Mouse (Mus musculus): ENCODE data around the gene Nob1.

Nob1 gene

DNA sequence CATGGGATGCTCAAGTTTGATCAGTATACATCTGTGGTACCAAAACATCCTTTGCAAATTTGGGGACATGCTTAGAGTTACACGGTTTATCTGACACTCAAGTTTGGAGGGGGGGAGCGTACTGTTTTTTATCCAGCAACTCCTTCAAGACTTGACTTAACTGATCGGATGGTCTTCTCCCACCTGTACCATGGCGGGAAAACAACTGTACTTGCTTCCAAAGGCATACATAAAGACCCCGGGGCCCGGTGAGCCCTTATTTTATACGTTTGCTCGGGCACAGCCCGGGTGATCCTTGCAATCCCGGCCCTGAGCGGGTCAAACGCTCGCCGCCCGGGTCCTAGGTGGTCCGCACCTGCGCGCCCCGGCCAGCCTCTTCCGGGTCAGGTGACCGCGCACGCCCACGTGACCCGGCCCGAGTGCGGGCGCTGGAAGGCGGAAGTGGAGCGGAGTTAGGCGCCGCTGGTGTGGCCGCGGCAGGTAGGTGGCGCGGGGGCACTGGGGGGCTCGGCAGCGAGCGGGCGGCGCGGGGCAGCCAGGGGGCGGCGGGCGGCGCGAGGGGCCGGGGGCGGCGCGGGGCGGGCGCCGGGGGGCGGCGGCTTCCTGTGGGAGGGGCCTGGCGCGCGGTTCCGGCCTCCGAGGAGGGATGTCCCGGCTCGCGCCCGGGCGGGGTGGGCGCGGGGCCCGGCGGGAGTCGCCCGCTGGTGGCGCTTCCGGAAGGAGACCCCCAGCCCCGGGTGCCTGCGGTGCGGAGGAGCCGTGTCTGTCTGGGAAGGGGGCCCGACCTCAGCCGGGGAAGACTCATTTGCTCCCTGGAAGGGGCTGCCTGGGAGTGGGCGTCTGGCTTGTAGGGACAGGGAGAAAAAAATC lies 11.3 kb upstream of the Nob1 start, which contains the start of gene Wwp2:
Gene Wwp2, plus strand, starts transcription at position 404 of the 870 bp plus-strand sequence.
- DNase-seq (ENCODE audit: low spot score), result peak; percentile 62

DNA sequence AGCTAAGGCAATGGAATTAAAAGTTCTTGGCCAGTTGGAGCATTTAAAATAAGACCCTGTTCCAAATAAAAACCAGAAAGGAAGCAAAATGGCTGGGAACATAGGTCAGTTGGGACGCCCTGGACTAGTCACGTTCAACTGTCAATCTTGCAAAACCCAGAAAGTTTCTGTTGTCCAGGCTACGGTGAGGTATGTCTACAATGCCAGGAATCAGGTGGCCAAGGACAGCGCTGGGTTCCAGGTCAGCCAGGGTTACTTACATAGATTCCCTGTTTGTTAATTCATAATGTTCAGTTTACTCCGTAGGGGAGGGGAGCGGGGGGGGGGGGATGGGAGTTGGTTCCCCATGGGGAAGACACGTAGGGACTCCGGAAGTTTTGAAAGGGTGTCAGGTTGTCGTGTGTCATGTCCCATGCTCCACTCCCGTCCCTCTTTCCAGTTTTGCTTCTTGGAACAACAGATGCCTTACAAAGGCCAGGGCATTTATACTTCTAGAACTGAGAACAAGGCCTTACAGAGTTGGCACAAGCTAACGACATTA lies 10.6 kb upstream of the Nob1 start:
- no peak for DNase-seq (ENCODE audit: low spot score)

DNA sequence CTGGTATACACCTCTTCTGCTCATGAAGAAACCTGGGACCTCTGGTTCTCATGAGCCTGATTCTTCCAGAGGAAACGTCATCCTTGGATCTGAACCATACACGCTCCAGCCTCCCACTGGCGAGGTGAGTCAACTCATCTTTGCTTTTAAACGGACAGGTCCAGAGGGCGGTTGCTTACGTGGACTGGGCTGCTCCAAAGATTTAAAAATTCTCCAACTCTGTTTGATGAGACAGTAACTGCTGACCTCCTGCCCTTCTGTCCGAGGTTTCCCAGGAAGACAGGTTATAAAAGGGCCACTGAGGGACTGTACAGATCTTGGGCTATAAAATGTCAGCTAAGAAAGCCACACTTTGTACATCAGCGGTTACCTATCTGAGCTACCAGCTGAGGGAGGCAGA lies 6.0 kb upstream of the Nob1 start:
- DNase-seq (ENCODE audit: low spot score), result no peak

DNA sequence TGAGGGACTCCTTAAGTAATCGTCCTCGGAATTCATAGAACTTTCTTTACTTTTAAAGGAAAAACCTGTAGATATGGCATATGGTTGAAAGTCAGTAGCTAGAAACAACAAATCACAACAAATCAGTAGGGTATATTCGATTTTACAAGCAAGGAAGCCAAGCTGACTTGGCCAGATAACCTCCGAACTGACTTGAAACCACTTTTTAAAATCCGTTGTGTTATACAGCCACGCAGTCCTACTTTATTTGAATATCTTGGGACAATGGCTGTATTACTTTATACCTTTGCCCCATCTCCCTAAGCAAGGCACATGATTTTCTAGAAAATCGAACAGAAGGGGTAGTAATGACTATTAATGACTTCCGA lies 363 bp upstream of the Nob1 start:
- no peak for DNase-seq (ENCODE audit: low spot score)

DNA sequence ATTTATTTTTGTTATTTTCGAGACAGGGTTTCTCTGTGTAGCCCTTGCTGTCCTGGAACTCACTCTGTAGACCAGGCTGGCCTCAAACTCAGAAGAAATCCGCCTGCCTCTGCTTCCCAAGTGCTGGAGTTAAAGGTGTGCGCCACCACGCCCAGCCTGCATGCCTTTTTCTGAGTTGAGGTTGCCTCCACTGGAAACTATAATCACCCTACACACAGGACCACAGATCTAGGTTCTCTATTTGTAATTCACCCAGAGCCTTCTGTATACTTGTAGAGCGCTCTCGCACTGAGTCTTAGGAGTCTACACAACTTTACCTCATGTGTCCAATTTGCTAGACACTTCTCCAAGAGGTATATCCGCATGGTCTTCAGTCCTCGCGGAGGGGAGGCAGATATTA lies 675 bp downstream of the Nob1 start:
- no peak for DNase-seq (ENCODE audit: low spot score)

DNA sequence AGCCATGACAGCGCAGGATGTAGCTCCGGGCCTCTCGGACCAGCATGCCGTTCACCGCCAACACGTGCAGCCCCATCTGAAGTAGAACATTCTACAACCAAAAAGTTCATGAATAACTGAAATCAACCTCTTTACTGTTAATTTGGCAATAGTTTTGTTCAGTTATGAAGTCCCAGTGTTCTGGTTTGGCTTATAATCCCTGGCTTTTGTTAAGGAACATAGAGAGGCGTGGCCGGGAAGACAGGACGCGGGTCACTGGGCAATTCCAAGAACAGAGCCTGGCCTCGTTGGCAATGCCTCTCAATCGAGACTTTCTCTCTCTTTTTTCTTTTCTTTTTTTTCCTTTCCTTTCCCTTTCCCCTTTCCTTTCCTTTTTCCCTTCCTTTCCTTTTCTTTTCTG lies 7.8 kb downstream of the Nob1 start:
- no peak for DNase-seq (ENCODE audit: low spot score)

DNA sequence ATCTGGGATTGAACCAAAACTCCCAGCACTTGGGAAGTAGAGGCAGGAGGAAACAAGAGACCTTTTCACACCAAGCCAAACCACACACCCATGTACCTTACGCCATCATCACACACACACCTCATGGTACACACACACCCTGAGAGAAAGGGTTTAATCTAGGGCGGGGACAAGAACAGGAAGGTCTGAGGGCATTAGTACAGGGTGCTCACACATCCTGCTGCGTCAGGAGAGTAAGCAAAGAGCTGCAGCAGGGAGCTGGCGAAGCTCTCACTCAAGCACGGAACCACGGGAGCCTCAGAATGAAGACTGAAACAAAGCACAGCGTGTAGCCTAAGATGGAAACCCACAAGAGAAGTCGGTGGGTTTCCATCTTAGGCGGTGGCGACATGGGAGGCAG lies 11.0 kb downstream of the Nob1 start:
- DNase-seq (ENCODE audit: low spot score), result no peak

DNA sequence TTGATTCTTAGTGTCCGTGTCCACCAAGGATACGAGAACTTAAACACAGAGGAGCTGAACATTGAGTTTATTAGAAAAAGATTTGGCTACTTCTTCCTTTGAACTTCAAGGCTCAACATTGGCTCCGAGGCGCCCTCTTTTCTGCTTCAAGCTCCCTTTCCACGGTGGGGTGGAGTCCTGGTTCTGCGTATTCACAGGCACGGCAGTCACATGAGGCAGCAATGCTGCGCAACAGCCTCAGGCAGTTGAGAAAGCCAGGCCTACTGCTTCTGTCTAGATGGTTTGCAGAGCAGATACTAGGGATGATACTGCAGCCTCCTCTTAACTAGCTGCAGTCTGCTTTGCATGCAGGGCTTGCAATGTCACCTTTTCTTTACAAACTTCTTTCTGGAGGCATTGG lies 12.3 kb downstream of the Nob1 start:
- no peak for DNase-seq (ENCODE audit: low spot score)

DNA sequence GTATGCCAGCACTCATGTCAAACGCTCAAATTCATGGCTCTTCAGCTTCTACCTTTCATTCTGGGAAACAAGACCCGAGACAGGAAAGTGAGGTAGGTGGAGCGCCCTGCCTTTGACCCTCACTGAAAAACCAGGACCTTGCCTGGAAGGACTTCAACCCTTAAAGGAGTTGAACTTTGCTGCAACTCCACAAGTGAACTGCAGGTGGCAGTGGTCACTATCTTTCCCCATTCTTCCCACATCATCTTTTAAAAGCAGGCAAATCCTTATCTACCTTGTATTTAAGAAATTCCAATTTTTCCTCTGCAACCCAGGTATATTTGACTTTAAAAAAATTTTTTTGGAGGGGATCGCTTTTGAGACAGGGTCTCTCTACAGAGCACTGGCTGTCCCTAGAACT lies 13.5 kb downstream of the Nob1 start:
- no peak for DNase-seq (ENCODE audit: low spot score)

DNA sequence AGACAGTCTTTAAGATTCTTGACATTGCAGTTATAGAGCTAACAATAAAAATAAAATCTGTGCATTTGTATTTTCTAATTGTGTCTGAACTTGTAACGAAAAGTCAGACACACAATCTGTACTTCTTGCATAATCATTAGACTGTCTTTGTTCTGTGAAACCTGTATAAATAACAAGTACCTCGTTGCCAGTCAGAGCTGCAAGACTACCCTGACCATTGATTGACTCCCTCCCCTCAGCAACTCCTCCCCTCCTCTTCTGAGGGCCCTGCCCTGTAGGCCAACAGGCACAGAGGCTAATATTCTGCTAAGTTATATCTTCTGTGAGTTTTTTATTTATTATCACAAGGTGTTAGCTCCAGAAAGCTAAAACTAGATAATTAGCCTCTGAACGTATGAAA lies 18.9 kb downstream of the Nob1 start:
- no peak for DNase-seq (ENCODE audit: low spot score)

DNA sequence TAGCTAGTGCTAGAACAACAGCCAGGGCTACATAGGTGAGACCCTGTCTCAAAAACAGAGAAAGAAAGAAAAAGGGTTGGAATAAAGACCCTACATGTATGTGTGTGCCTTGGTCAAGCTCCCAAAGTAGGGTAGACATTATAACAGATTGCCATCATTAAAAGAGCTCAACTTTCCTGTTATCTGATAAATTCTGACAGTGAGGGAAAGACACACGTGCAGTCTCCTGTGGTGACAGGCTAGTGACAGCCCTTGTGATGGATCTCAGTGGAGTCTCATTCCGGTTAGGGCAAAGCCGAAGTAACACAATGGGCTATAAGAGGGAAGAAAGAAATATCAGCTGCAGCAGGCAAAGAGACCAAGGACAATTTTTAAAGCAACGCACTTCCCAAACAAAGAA lies 20.8 kb downstream of the Nob1 start:
- DNase-seq (ENCODE audit: low spot score), result no peak

DNA sequence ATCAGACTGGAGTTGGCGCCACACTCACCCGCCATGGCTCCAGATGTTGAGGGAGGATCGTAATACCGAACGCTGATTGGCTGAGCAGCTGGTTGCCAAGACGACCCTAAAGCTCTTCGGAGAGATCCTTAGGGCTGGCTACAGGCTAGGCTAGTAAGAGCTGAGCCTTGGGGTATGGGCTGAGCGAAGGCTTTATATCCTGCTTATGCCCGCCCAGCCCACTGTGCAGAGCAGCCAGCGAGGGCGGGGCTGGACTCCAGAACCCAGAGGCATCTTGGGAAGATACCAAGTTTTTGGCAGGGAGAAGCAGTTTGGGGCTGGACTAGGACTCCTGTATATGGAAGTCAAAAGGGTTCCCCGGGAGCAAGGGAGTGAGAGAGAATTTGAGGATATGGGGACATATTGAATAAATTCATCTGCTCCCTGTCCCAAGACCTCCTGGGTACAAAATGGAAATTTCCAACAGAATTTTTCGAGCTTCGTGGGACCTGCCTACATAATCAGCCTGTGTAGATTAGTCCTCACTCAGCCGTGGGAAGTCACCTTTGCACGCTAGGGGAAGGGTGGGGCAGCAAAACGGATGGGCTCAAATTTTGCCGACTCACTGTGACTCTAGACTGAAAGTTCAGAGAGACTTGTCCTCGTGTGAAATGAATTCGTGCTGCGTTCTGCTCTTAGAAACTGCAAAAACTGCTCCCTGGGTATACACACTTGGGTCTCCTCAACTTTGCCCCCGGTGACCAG lies 21.6 kb downstream of the Nob1 start, which contains the start of gene Nqo1:
Gene Nqo1, minus strand, starts transcription at position 169 of the 744 bp plus-strand sequence.
- peak; percentile 50 for DNase-seq (ENCODE audit: low spot score)

DNA sequence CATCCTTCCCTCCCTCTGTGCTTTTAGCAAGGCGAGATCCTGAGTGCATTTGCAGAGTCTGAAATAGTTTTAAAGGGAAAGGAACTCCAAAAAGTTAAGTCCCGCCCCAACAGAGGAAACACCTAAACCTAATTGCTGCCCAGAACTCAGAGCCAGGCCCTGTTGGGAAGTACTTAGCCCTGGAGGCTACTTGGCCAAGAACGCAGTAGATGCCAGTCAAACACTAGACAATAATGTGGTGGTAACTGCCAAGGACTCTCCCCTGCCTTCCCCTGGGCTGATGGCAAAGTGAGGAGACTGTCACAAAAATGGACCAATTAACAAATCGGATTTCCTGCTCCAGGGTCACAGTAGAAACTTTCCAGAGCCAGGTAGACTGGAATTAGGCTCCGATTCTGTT lies 23.0 kb downstream of the Nob1 start:
- DNase-seq (ENCODE audit: low spot score), result no peak

DNA sequence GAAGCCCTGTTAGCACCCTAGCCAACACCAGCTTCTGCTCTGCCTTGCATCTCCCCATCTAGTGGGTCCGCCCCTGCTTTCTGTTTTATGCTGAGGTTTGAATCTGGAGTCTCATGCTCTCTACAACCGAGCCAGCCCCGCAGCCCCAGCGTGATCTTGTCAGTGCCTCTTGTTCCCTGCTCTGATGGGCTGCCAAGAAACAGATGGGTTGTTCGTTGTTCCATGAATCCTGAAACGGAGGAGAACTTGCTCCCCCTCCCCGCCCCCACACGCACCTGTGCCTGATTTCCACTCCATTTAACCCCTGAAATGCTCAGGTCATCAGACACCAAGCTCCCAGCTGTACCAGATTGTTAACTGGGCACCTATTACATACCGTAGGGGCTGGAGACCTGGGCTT lies 25.4 kb downstream of the Nob1 start:
- DNase-seq (ENCODE audit: low spot score), result no peak

DNA sequence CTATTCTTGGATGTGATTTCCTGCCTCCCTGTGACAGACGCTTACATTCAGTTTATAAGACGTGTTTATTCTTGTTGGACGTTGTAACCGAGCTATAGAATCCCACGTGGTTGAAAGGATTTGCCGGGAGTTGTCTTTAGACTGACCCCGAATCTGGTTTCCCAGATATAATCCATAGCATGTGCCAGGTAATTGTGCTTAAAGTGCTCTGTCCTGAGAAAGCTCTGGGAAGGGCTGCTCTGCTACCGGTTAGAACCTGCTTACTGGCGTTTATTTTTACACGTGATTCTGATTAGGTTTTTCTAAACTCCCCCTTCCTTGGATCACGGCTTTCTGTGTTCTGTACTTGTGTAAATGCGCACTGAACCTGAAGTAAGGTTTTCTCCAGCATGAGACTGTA lies 27.2 kb downstream of the Nob1 start:
- DNase-seq (ENCODE audit: low spot score), result no peak

DNA sequence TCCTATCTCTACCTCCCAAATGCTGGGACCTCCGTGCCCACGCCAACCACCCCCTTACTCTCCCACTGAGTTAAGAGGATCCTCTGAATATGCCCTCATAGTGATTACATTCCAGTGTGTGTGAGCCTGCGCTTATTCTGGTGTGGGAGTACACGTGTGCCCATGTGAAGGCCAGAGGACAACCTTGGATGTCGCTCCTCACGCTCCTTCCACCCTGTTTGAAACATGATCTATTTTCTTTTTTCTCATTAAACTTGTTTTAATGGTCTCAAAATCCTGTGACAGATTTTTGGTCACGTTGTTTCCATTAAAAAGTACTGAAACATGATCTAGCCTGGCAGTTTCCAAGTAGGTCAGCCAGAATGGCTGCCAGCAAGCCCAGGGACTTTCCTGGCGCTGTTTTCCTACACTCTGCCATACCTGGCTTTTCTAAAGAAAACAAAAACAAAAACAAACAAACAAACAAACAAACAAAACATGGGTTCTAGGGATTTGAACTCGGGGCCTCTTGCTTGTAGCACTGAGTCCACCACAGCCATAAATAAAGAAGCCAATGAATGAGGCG lies 28.7 kb downstream of the Nob1 start:
- no peak for DNase-seq (ENCODE audit: low spot score)

DNA sequence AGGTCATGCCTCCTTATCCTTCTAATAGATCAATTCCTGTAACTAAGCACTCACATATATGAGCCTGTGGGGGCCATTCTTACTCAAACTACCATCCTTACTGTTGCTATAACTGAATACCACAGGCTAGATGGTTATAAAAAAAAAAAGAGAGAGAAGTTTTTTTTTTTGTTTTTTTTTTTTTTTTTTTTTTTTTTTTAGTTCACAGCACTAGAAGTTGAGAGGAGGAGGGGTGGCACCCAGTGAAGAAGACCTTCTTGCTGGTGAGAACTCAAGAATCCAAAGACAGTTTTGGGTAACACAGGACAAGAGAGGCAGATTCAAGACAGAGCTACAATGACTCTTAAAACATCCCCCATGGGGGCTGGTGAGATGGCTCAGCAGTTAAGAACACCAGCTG lies 29.5 kb downstream of the Nob1 start:
- no peak for DNase-seq (ENCODE audit: low spot score)

DNA sequence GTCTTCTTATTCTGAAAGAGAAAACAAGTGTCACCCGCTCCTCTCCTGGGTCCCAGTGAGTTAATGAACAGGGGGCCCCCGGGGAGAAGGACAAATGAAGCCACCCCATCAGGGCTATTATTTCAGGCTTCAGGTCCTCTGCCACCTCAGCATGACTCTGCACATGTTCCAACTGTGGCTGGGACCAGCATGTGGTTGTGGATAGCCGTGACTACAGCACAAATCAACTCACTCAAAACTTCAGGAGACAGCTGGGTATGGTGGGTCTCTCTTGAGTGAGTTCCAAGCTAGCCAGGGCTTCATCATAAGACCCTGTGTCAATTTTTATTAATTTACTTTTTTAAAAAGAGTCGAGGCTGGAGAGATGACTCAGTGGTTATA lies 33.7 kb downstream of the Nob1 start:
- no peak for DNase-seq (ENCODE audit: low spot score)

DNA sequence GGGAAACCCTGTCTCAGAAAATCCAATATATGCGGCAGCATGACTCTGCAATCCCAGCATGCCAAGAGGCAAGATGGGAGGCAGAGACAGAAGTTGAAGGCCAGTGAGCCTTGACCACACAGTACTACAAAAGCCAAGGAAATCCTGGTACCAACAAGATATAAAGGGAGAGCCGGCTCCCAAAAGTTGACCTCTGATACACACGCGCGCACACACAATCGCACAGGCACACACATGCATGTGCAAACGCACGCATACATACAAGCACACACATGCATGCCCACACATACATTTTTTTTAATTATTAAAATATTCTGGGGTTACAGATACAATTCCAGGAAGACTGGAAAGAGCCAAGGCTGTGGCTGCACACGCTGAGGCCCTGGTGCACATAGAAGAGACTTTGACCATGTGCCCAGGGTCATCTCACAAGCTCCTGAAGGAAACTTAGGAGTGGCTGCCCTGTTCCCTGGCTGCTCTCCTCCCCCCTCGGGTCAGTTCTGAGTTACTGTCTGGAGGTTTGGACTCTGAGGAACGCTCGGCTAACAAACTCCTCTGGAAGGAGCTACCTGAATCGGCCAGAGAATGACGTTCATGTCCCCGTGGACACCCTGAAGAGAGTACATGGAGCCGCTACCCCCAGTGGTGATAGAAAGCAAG lies 34.2 kb downstream of the Nob1 start:
- DNase-seq (ENCODE audit: low spot score), result no peak

DNA sequence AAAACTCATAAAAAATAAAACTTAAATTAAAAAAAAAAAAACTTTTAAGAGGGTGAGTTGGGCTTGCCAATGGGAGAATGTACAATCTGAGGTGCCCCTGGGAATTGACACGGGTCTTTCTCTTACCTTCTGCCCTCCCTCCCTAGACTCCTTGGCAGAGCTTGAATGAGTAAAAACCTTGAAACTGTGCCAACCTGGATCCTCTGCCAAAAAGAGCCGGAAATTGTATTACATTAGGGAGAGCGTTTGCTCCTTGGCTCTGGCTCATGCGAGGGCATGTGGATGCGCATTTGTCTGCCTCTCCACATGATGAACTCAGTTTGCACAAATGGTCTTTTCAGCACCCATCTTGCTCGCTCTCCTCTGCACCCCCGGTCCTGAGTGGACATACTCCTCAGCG lies 35.3 kb downstream of the Nob1 start:
- DNase-seq (ENCODE audit: low spot score), result no peak

DNA sequence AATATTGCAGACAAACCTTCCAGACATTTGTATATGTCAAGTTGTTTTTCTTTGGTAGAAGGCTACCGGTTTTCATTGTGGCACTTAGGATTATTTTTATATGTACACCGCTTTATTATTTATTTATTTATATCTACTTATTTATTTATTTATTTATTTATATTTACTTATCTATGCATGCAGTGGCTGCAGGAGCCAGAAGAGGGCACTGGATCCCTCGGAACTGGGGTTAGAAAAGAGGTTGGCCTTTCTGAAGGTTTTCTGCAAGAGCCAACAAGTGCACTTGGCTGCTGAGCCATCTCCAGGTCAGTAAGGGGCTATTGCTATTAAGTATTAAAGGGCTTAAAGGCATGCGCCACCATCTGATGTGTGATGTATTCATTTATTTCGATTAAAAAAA lies 37.0 kb downstream of the Nob1 start:
- no peak for DNase-seq (ENCODE audit: low spot score)

DNA sequence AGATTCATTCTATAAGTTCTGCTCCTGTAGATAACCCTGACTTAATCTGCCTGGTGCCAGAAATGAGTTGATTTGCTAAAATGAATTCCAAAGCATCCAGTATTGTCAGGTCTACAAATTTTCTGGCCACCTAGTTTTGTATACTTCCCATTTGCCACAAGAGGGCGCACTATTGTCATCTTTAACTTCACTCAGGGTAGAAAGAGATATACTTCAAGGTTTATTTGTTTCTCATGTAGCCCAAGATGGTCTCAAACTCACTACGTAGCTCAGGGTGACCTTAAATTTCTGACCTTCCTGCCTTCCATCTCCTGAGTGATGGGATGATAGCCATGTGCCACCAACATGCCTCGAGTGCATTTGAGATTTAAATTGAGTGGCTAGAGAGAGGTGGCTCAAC lies 38.2 kb downstream of the Nob1 start:
- DNase-seq (ENCODE audit: low spot score), result no peak

Data from left cerebral cortex, adult 11 months (tissue).